In the genomic region with DNA sequence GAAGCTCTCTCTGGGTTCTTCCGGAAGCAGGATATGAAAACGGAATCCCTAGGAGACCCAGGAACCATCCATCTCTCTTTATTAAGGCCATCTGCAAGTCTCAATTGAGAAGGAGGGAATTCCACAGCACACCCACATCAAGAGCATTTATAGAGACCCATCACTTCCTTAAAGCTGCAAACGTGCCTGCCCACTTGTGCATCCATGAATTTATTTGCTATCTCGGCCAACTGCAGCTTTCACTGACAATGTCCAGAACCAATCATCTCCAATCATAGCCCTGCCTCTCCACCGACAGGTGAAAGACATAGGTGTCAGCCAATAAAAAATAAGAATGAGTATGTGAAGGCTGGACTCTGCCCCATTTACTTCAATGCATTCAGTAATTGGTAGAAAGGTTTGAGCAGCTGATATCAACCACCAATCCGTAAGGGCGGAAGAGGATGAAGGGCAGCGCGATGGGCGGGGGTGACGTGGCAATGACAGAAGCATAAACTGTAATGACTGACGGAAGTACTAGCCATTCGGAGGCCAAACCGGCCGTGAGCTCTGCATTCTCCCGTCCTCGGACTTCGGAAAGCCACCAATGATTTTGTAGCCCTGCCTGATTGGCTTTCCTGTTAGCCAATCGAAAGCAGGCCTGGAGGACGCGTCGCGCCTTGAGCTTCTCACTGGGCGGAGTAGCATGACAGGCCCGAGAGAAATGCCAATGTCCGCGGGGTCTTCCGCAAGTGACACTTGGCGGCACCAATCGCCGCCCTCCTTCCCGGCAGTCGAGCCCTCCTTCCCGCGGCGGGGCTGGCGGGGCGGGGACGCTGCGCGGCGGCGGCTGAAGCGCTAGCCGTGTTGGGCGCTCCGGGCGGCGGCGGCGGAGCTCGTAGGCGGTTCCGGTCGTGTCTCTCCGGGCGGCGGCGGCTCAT, we compare ENCODE assay signal across 8 mouse cellular contexts. TPM values are rescaled to one million over a fixed set of nuclear protein-coding genes. Genes with fewer than 3 reads are reported as not detected.
DNase-seq lines count a peak whose midpoint lies in the region; ATAC-seq and TF ChIP-seq lines count a peak whose summit lies in the region.

Gene Osbp, plus strand, starts transcription at position 919 of the 920 bp plus-strand sequence.

- peak; percentile 100 for DNase-seq in A20 (ENCODE audit: low read depth, low spot score)
- peak; percentile 100 for DNase-seq in heart, adult 9 months (ENCODE audit: low spot score in 2 of 2)
- peak; percentile 97 to 99 for DNase-seq in monocyte, adult 2 months (ENCODE audit: low read depth in 1 of 2, low spot score in 2 of 2)
- peak; percentile 99 to 100 for DNase-seq in spleen, postnatal 36 days (ENCODE audit: low spot score in 2 of 2)

- no peak; the same call in 1 of the 2 replicates for TF ChIP-seq POLR2A in bone marrow macrophage, adult 2 months (IDR thresholded peaks at IDR 0.05; ENCODE audit: borderline replicate concordance, low read depth, low read length)
- TF ChIP-seq POLR2A in embryonic fibroblast, embryonic 13.5 days (IDR thresholded peaks at IDR 0.05; ENCODE audit: low read depth, low read length), result peak; percentile 91

- no peaks in the 10 kb centered on the region; the same call in 1 of the 2 replicates for H3K9me3 ChIP-seq in kidney, embryonic 14.5 days (ENCODE audit: control insufficient read depth, low read length)
- no peaks in the 10 kb centered on the region for H3K9me3 ChIP-seq in limb, embryonic 15.5 days

- H3K36me3 ChIP-seq in kidney, embryonic 14.5 days (ENCODE audit: control insufficient read depth, insufficient read depth, low read length), result peaks cover 8% of the 10 kb centered on the region; the same call in 1 of the 2 replicates
- H3K36me3 ChIP-seq in limb, embryonic 15.5 days, result no peaks in the 10 kb centered on the region

- peak; percentile 99 for ATAC-seq in kidney, embryonic 14.5 days (ENCODE audit: low FRiP score, low TSS enrichment)
- peak; percentile 98 for ATAC-seq in limb, embryonic 15.5 days (ENCODE audit: insufficient number of reproducible peaks, low FRiP score, low TSS enrichment, low read depth)

- TF ChIP-seq CTCF in bone marrow macrophage, adult 2 months (IDR thresholded peaks at IDR 0.05; ENCODE audit: low read depth, low read length), result no peak
- TF ChIP-seq CTCF in embryonic fibroblast, embryonic 13.5 days (IDR thresholded peaks at IDR 0.05; ENCODE audit: borderline replicate concordance, insufficient read depth, low read length), result no peak

- H3K27ac ChIP-seq in bone marrow macrophage, adult 2 months (ENCODE audit: insufficient read depth, low read depth, low read length), result peak within 1 kb of the TSS; percentile 77
- peak within 1 kb of the TSS; percentile 84 for H3K27ac ChIP-seq in embryonic fibroblast, embryonic 13.5 days (ENCODE audit: insufficient read depth, low read length)
- peak within 1 kb of the TSS; percentile 39; the same call in 1 of the 2 replicates for H3K27ac ChIP-seq in kidney, embryonic 14.5 days (ENCODE audit: low read depth, low read length)
- H3K27ac ChIP-seq in limb, embryonic 15.5 days, result peak within 1 kb of the TSS; percentile 87

- under 1% methylated on average over 56 of the region's 59 CpGs for whole genome bisulfite sequencing in kidney, embryonic 14.5 days
- WGBS in limb, embryonic 15.5 days, result under 1% methylated on average over 53 of the region's 59 CpGs

- no peaks in the 10 kb centered on the region for H3K27me3 ChIP-seq in kidney, embryonic 14.5 days (ENCODE audit: control insufficient read depth, insufficient read depth, low read length)
- H3K27me3 ChIP-seq in limb, embryonic 15.5 days, result no peaks in the 10 kb centered on the region

- H3K4me2 ChIP-seq in kidney, embryonic 14.5 days (replicated peaks; ENCODE audit: low read depth, low read length), result peak within 1 kb of the TSS; percentile 87
- peak within 1 kb of the TSS; percentile 74 for H3K4me2 ChIP-seq in limb, embryonic 15.5 days

- peaks cover 22% of the 10 kb centered on the region for H3K4me1 ChIP-seq in bone marrow macrophage, adult 2 months (ENCODE audit: control insufficient read depth, insufficient read depth, low read length)
- H3K4me1 ChIP-seq in embryonic fibroblast, embryonic 13.5 days (ENCODE audit: control insufficient read depth, insufficient read depth, low read length), result peaks cover 11% of the 10 kb centered on the region
- peaks cover 17% of the 10 kb centered on the region for H3K4me1 ChIP-seq in kidney, embryonic 14.5 days (ENCODE audit: control insufficient read depth, insufficient read depth, low read length)
- H3K4me1 ChIP-seq in limb, embryonic 15.5 days, result peaks cover 24% of the 10 kb centered on the region

- peak within 1 kb of the TSS; percentile 91 for H3K9ac ChIP-seq in kidney, embryonic 14.5 days (ENCODE audit: low read depth, low read length)
- peak within 1 kb of the TSS; percentile 86 for H3K9ac ChIP-seq in limb, embryonic 15.5 days

- H3K4me3 ChIP-seq in bone marrow macrophage, adult 2 months (ENCODE audit: insufficient read depth, low read length), result peak within 1 kb of the TSS; percentile 72
- H3K4me3 ChIP-seq in embryonic fibroblast, embryonic 13.5 days (ENCODE audit: insufficient read depth, low read length), result peak within 1 kb of the TSS; percentile 91
- peak within 1 kb of the TSS; percentile 62 for H3K4me3 ChIP-seq in kidney, embryonic 14.5 days (ENCODE audit: low read length)
- H3K4me3 ChIP-seq in limb, embryonic 15.5 days, result peak within 1 kb of the TSS; percentile 66

RNA-seq across cellular contexts. Expression of gene Osbp, which starts in this region (rescaled TPM):
- 32.9 and 34.7 TPM in 2 replicates for polyA plus RNA-seq in bone marrow macrophage, adult 2 months (2012; ENCODE audit: insufficient read depth, insufficient read length, missing spikeins)
- 49.4 and 54.4 TPM in 2 replicates for polyA plus RNA-seq in embryonic fibroblast, embryonic 13.5 days (2011; ENCODE audit: insufficient read length, low read depth, missing spikeins)
- 7.5 and 9.4 TPM in 2 replicates for polyA plus RNA-seq in kidney, embryonic 14.5 days (2014; fragmentation: Nextera tagmentation; extraction: Ambion mirVana)
- polyA plus RNA-seq in limb, embryonic 15.5 days (2015; fragmentation: Nextera tagmentation; extraction: Ambion mirVana), result 4.7 and 5.6 TPM in 2 replicates

Comparison
In these comparisons a context has a peak if more than half of its experiments do, and no peak if none do; other contexts are left out.
1. Peak in every context shown above with its lines: DNase-seq, ATAC-seq, H3K4me3 ChIP-seq and H3K27ac ChIP-seq.